In the genomic region with DNA sequence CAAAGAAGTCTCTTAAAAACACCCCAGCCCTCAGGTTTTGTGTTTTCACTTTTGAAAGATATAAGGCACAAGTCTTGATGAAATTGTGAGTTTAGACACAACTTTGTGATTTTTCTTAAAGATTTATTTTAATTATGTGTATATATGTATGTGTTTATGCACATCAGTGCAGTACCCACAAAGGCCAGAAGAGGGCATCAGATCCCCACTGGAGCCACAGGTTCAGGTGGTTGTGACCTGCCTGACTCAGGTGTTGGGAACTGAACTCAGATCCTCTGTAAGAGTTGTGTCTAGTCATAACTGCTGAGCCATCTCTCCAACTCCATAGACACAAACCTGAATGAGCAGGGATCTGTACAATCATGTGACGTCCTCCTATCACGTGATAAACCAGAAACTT, we compare ENCODE assay signal across 12 mouse cellular contexts.
DNase-seq lines count a peak whose midpoint lies in the region; ATAC-seq and TF ChIP-seq lines count a peak whose summit lies in the region.
"Had no signal": no experiment of that assay in that cellular context is flagged by ENCODE, and none has a peak within 500 bp of the region (broad histone marks: within the 10 kb centered on the region; RNA-seq: fewer than 3 reads in every experiment).

No protein-coding gene starts in this region.

- no peaks in the 10 kb centered on the region for H3K4me1 ChIP-seq in liver, embryonic 14.5 days (replicated peaks; ENCODE audit: control insufficient read depth in 2 of 2, insufficient read depth in 2 of 2, low read length in 1 of 2)
- H3K4me1 ChIP-seq: heart, embryonic 15.5 days; hindbrain, embryonic 15.5 days had no signal

- DNase-seq in CD4-positive, CD25-positive, alpha-beta regulatory T cell, adult 2 months (ENCODE audit: low read depth, low spot score) = peak; percentile 63
- DNase-seq in liver, embryonic 14.5 days (ENCODE audit: low read depth in 3 of 3, low spot score in 3 of 3) = no peak
- no peak for DNase-seq in liver
- DNase-seq in thymus, postnatal 4 days = peak; percentile 64
- DNase-seq in thymus, adult 18-20 months = no peak
- no peak for DNase-seq in gastrocnemius, postnatal 25 days
- DNase-seq: cerebellum, adult 9-10 months; right cerebral cortex, adult 18-20 months had no signal

- H3K27ac ChIP-seq in liver, embryonic 14.5 days = no peak overlapping the region
- H3K27ac ChIP-seq: heart, embryonic 15.5 days; hindbrain, embryonic 15.5 days had no signal

- H3K4me3 ChIP-seq in liver, embryonic 14.5 days (ENCODE audit: insufficient read depth in 1 of 2, low read depth in 2 of 2, low read length in 2 of 2) = no peak overlapping the region
- H3K4me3 ChIP-seq: heart, embryonic 15.5 days; hindbrain, embryonic 15.5 days had no signal

- TF ChIP-seq EP300 in liver, embryonic 14.5 days (IDR thresholded peaks at IDR 0.05; ENCODE audit: low read depth) = no peak

- H3K36me3 ChIP-seq in liver, embryonic 14.5 days (replicated peaks; ENCODE audit: control insufficient read depth, insufficient read depth, low read depth) = no peaks in the 10 kb centered on the region
- H3K36me3 ChIP-seq: heart, embryonic 15.5 days; hindbrain, embryonic 15.5 days had no signal

- no peak overlapping the region for H3K9ac ChIP-seq in liver, embryonic 14.5 days (replicated peaks)
- H3K9ac ChIP-seq: heart, embryonic 15.5 days; hindbrain, embryonic 15.5 days had no signal

- H3K4me2 ChIP-seq in liver, embryonic 14.5 days (ENCODE audit: low read depth) = no peak overlapping the region
- H3K4me2 ChIP-seq: heart, embryonic 15.5 days; hindbrain, embryonic 15.5 days had no signal

- no peaks in the 10 kb centered on the region for H3K9me3 ChIP-seq in liver, embryonic 14.5 days (ENCODE audit: control insufficient read depth, low read length)
- H3K9me3 ChIP-seq: heart, embryonic 15.5 days; hindbrain, embryonic 15.5 days had no signal

- no peak for ATAC-seq in CD4-positive, CD25-positive, alpha-beta regulatory T cell, adult 4 months
- no peak for ATAC-seq in liver, embryonic 14.5 days (ENCODE audit: insufficient read depth)
- no peak for ATAC-seq in megakaryocyte progenitor cell, adult 5-6 weeks (replicated peaks; ENCODE audit: poor library complexity)

- no peaks in the 10 kb centered on the region for H3K27me3 ChIP-seq in liver, embryonic 14.5 days (ENCODE audit: control insufficient read depth, insufficient read depth, low read length)
- H3K27me3 ChIP-seq: heart, embryonic 15.5 days; hindbrain, embryonic 15.5 days had no signal

- 61% methylated on average over 2 of the region's 2 CpGs for WGBS in liver, embryonic 14.5 days (ENCODE audit: insufficient replicate concordance)

- peak; percentile 56 for TF ChIP-seq CTCF in liver, embryonic 14.5 days (IDR thresholded peaks at IDR 0.05; ENCODE audit: low read depth)

Comparison
In these comparisons a context has a peak if more than half of its experiments do, and no peak if none do; other contexts are left out.
1. DNase-seq: peak in CD4-positive, CD25-positive, alpha-beta regulatory T cell, adult 2 months (single experiment) and thymus, postnatal 4 days (single experiment); none in liver, embryonic 14.5 days (0 of 3), liver (single experiment), thymus, adult 18-20 months (0 of 2) and gastrocnemius, postnatal 25 days (single experiment).